Mouse (Mus musculus) cerebellum, postnatal 25 days (tissue): ENCODE data around the gene Tshr.
A peak's percentile ranks its signal among the peaks of the same experiment; 100 is the strongest.
"Not testable (repeated sequence)": the region's sequence is repeated elsewhere in the genome, so short reads cannot be mapped to it uniquely, and the experiment has no call there.

ENCODE experiments used
- DNase-seq, 2 experiments: peaks; one replicate each; pipeline ENCODE4 v3.0.0; 2021; ENCODE audit warnings: mixed read lengths in 2 of 2

Gene Tshr

GRCm38 (mm10) chr12:91511766-91512165 is 127.4 kb downstream of the Tshr start:
- no peak for DNase-seq

- DNase-seq: no peak
Observed at GRCm38 (mm10) chr12:91513980-91514379, 129.6 kb downstream of the Tshr start.

GRCm38 (mm10) chr12:91517808-91518207 is 133.4 kb downstream of the Tshr start:
- DNase-seq: no peak

DNA sequence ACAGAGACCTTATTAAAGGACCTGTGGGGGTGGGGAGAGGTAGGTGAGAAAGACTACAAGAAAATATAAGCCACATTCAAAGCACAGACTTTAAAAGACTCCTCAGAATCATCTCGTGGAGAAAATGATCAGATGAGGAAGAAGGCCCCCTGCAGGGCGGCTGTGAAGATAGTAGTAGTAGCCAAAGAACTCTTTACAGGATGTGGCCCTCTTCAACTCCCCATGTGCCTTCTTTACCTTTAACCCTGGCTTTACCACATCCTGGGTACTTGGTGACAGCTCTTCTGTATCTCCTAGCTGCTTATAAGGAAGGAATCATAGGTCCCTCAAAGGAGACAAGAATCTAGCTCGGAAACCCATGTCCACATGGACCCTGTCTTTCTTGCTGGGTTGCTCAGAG is 139.3 kb downstream of the Tshr start:
- no peak for DNase-seq

- DNase-seq: no peak
Observed at GRCm38 (mm10) chr12:91534514-91534913, 150.2 kb downstream of the Tshr start.

- no peak for DNase-seq
Observed at GRCm38 (mm10) chr12:91540202-91540601, 155.8 kb downstream of the Tshr start.

GRCm38 (mm10) chr12:91549471-91549870 is 165.1 kb downstream of the Tshr start:
- no peak for DNase-seq

- peak; percentile 71 to 84 for DNase-seq
Observed at GRCm38 (mm10) chr12:91551773-91552526, 167.6 kb downstream of the Tshr start.

DNA sequence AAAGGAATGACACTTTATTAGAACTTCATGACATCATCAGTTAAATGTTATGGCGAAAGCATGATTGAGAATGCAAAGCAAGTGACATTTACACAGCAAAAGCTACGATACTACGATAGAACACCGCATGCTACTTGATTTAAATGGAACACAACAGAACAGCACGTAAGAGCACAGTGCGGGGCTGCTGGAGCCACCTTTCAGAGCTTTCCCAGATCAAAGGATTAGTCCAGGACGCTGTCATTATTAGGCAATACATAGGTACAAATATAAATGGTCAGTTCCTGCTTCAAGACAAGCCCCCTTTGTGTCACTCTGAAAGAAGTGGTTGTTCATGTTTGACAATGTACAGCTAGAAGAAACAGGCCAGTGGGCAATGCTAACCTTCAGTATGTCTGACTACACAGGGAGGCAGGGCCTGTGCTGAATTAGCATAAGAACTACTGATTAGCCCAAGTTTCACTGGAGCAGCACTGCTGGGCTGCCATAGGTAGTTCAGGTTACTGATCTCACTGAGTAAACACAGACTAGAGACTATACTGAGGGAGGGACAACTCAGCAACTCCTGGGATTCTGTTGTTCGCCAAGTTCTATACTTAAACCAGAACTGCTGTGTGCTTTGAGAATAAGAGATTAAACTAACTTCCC is 173.1 kb downstream of the Tshr start:
- DNase-seq: not testable (repeated sequence)

GRCm38 (mm10) chr12:91558152-91558551 is 173.8 kb downstream of the Tshr start:
- DNase-seq: not testable (repeated sequence)

GRCm38 (mm10) chr12:91567145-91567544 is 182.8 kb downstream of the Tshr start:
- DNase-seq: no peak

DNA sequence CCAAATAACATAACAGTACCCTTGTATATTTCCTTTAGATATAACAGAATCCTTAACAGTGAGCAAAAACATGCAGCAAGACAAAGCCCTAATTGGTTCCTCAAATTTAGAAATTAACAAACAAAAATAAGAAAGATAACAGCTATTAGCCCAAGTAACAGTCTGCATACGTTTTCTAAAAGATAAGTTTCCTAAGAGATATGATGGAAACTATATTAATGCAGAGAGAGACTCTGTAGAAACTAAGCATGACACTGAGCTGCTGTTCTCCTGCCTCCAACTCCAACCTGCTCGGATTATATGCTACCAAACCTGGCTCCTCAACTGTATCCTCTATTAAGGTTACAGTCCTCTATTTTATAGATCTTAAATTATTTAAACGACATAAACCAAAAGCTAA is 184.9 kb downstream of the Tshr start:
- no peak for DNase-seq

DNA sequence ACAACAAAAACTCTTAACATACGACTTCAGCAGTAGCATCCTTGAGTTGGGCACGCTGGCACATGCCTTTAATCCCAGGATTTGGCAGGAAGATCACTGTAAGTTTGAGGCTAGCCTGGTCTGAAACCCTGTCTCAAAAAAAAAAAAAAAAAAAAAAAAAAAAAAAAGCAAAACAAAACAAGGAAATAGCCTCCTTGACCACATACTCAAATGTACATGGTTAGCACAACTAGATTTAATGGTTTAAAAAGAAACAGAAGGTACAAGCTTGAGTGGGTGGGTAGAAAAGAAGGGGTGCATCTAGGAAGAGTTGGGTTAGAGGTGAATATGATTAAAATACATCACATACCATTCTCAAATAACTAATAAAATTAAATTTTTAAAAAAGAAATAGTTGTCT is 187.3 kb downstream of the Tshr start:
- DNase-seq: no peak

DNA sequence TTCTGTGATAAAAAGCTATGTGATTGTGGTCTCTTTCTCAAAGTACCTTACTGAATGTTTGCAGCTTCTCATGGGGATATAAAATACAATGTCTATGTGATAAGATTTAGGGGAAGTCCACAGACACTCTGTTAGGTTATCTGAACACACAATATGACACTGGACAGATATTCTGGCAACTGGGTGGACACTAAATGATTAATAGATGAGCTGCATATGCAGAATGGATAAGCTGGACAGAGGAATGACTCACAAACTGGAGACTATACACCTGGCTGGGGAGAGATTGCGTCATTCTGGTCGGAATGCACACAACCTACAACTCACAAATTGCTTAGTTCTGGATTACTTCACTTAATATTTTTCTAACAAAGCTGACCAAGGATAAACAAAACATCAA is 195.3 kb downstream of the Tshr start:
- no peak for DNase-seq

- DNase-seq: no peak
Observed at GRCm38 (mm10) chr12:91581204-91582070, 197.1 kb downstream of the Tshr start.

GRCm38 (mm10) chr12:91582362-91583002 is 198.1 kb downstream of the Tshr start:
- no peak for DNase-seq

DNA sequence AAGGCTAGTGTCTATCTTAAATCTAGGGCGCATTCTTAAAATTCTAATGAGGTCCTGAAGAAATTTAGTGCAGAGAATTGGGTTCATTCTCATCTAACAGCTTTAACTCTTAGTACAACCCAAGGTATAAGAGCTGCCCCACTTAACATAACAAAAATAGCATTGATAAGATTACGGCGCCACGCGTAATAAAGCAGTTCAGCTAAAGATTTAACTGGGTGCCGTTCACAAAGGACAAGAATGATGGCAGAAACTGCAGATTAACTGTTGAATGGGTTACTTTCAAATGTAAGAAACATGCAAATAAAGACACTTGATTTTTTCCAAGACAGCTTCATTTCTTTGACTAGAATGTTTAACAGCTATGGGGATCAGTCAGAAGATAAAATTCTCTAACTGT is 199.0 kb downstream of the Tshr start:
- DNase-seq: no peak

DNA sequence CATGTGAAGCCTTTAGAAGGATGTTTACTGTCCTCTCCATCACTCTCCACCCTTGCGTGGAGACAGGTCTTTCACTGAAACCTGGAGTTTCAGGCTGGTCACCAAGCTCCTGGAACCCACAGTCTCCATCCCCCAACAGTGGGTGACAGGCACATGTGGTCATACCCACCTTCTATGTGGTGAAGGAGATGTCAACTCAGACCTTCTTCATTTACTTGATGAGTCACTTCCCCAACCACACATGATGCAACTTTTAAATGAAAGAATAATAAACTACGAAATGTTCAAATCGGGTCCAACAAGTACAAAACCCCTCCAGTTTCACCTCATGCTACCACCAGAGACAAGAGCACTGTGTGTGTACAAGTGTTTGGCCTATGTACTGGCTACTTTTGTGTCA is 200.8 kb downstream of the Tshr start:
- no peak for DNase-seq

GRCm38 (mm10) chr12:91585815-91586214 is 201.5 kb downstream of the Tshr start:
- not testable (repeated sequence) for DNase-seq

GRCm38 (mm10) chr12:91587077-91587476 is 202.7 kb downstream of the Tshr start:
- DNase-seq: no peak

GRCm38 (mm10) chr12:91587491-91588033 is 203.2 kb downstream of the Tshr start:
- DNase-seq: no peak

DNA sequence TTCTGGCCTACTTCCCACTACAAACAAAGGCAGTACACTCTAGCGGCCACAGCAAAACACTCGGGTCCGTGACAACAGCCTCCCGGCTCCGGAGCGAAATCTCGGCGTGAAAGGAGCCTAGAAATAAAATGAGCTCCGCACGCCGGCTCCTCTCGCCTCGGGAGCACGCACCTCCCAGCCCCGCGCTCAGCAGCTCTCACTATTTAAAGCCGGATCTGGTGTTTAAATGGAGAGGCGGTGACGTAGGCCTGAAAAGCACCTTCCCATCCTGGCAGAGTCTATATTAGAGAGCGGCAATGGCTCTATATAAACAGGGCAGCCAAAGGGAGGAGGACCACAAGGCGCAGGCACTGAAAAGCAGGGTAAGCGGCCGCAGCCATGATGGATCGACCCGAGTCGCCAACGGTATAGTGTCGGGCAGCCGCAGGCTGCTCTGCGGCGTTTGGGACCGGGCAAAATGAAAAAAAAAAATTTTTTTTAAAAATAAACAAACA is 203.9 kb downstream of the Tshr start:
- DNase-seq: peak; percentile 95 to 99
